Mouse (Mus musculus): ENCODE measurements around the gene Ppp1r12b. TPM values are rescaled to one million over a fixed set of nuclear protein-coding genes. Genes with fewer than 3 reads are reported as not detected.
"Not testable (repeated sequence)": the region's sequence is repeated elsewhere in the genome, so short reads cannot be mapped to it uniquely, and the experiment has no call there.

Ppp1r12b gene
- polyA plus RNA-seq, 1 experiment: 23.1 TPM

DNA sequence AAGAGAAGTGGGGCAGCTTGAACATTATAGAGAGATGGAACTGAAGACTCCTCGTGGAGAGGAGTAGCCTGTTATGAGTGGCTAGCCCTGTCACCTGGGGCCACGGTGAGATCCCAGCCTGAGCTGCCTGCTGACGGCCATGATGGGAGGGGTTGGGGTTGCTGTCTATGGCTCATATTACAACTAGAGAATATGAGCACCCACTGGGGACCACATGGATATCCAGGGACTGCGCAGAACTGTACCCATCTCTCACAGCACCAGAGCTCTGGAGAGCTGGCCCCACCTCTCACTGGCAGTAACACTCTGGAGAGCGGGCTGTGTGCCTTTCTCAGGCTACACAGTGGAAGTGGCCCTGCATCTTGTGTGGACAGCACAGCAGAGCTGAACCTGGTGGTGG lies 104.5 kb downstream of the Ppp1r12b start:
- DNase-seq (ENCODE audit: low read depth): no peak

GRCm38 (mm10) chr1:134850361-134850760 lies 105.4 kb downstream of the Ppp1r12b start:
- DNase-seq (ENCODE audit: low read depth): no peak

DNA sequence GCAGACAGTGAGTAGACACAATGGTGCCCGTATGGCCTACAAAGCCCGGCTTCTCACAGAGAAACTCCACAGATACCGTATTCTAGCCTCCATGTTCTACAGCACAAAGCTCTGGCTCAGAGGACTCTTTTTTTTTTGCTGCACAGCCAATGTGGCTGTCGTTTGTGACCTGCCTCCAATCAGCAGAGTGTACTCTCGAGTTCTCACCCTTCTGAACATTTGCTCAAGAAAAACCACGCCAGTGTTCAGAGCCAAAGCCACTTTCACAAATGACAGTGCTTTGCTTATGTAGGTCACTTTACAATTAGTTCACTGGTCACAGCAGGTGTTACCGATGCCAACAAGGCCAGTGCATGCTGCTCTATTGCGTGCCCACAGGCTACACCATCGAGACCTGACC lies 107.9 kb downstream of the Ppp1r12b start:
- no peak for DNase-seq (ENCODE audit: low read depth)

DNA sequence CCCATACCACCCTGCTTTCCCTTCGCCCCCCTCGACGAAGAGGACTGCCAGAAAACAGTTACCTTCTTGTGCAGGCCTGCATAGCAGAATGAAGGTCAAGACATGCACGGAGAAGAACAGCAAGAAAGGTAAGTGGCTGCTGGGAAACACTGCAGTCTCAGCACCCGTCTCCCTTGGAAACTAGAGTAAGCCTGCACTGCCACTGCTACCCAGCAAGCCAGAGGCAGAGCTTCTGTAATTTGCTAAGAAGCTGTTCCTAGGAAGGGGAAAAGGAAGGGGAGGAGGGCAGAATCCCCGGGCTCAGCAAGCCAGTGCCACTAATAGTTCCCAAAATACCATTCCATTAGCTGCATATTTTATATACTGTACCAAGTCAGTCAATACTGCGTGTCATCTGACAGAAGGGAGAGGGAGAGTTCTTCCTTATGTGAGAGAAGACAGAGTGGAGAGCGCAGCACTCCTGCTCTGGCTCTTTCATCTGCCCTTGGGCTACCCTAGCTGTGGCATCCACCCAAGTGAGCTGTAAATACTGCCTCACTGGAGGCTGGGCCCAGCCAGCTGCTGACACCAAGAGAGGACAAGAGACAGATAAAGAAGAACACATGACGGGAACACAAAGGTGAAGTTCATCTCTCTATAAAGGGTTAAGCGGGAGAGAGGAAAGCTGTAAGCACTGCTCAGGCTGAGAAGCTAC lies 109.3 kb downstream of the Ppp1r12b start:
- DNase-seq (ENCODE audit: low read depth): no peak

DNA sequence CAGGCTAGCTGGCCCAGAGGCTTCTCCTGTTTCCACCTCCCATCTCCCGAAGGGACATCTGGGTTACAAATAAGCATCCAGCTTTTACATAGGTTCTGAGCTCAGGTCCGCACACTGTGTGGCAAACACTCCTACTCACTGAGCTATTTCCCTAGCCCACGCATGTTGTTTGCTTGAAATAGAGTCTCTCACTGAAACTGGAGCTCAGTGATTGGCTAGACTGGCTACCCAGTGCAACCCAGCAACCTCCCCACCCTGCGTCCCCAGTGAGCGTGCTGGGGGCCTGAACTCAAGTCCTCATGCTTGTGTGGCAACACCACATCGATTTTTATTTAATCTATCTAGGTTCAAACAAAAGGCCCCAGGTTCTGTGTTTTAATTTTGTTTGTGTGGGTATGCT lies 112.4 kb downstream of the Ppp1r12b start:
- no peak for DNase-seq (ENCODE audit: low read depth)

DNA sequence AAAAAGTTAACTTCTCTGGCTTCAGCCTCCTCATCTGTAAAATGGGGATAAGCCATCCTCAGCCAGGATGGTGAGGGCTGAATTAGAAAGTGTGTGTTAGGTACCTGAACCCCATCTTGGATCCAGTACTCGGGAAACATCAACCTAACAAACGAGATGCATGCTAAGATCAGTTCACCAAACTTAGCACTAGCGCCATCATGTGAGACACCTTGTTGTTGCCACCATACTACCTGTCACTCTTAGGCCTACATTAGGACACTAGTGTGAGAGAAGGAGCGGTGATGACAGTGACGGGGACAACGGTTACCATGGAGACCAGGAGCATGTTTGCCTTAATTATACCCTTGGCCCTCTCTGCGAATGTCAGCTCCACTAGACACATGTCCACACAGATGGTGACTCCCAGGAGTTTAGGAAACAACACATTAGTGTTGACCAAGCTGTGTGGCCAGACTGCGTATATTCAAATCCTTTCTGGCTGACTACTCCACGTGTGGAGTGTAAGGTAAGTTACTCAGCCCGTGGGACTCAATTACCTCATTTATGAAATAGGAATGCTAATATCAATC lies 118.7 kb downstream of the Ppp1r12b start:
- DNase-seq (ENCODE audit: low read depth): no peak

- not testable (repeated sequence) for DNase-seq (ENCODE audit: low read depth)
Observed at GRCm38 (mm10) chr1:134830881-134831280, 124.9 kb downstream of the Ppp1r12b start.

- no peak for DNase-seq (ENCODE audit: low read depth)
Observed at GRCm38 (mm10) chr1:134829635-134830034, 126.1 kb downstream of the Ppp1r12b start.

GRCm38 (mm10) chr1:134824896-134825295 lies 130.8 kb downstream of the Ppp1r12b start:
- DNase-seq (ENCODE audit: low read depth): no peak

GRCm38 (mm10) chr1:134823842-134824241 lies 131.9 kb downstream of the Ppp1r12b start:
- DNase-seq (ENCODE audit: low read depth): no peak

- DNase-seq (ENCODE audit: low read depth): no peak
Observed at GRCm38 (mm10) chr1:134823323-134823722, 132.4 kb downstream of the Ppp1r12b start.

DNA sequence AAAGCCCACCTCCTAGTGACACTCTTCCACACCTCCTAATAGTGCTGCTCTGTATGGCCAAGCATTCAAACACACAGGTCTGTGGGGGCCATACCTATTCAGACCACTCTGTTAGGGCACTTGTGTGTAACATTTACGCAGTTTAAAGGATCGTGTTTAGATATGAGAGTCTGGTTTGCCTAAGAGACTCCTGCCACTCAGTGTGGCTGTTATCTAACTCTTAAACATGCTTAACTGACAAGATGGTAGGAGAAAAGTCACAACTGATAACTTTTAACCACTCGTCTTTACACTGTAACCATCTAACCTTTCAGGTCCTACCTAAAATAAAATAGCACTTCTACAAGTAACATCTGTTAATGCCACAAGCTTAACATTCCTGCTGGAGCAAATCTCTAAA lies 134.9 kb downstream of the Ppp1r12b start:
- DNase-seq (ENCODE audit: low read depth): no peak

- DNase-seq (ENCODE audit: low read depth): no peak
Observed at GRCm38 (mm10) chr1:134819196-134819595, 136.5 kb downstream of the Ppp1r12b start.

DNA sequence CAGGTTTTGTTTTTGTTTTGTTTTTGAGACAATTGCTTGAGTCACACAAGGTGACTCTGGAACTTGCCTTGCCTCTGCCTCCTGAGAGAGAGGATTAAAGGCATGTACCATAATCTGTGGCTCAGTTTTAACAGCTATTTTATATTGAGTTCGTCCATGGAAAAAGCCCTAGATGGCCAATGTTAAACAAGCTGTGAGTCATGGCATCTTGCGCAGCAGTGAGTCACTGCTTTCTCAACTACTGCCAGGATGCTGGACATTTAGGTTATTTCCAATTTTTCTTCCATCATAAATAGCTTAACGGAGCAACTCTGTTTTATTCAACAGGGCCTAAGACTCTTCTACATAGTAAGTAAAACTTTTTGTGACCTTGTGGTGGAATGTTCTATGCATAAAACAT lies 137.0 kb downstream of the Ppp1r12b start:
- no peak for DNase-seq (ENCODE audit: low read depth)

DNA sequence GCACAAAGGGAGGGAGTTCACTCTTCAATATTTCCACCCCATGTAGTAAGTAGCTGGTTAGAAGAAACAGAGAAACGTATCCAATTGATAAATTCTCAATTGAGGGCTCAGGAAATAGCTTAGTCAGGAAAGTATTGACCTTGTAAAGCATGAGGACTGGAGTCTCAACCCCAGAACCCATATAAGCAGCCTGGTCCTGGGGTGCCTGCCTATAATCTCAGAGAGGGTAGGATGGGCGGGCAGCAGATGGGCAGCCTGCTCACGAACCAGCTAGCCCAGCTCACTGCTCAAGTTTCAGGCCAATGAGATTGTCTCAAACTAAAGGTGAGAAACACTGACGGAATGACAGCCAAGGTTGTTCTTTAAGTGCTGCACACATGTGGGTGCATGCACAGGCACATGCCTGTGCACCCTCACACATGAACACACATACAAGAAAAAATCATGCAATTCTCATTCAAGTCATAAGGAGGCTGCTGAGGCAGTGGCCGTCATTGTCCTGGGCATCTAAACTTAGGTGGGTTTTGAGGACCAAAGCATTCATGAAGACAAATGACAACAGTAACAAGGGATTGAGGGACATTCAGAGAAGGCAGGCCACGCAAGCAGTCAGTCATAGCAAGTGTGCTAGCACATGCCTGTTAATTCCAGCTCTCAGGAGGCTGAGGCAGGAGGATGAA lies 137.7 kb downstream of the Ppp1r12b start:
- DNase-seq (ENCODE audit: low read depth): no peak

- no peak for DNase-seq (ENCODE audit: low read depth)
Observed at GRCm38 (mm10) chr1:134817120-134817519, 138.6 kb downstream of the Ppp1r12b start.

GRCm38 (mm10) chr1:134816617-134817016 lies 139.1 kb downstream of the Ppp1r12b start:
- DNase-seq (ENCODE audit: low read depth): no peak

- DNase-seq (ENCODE audit: low read depth): no peak
Observed at GRCm38 (mm10) chr1:134815748-134816147, 140.0 kb downstream of the Ppp1r12b start.

DNA sequence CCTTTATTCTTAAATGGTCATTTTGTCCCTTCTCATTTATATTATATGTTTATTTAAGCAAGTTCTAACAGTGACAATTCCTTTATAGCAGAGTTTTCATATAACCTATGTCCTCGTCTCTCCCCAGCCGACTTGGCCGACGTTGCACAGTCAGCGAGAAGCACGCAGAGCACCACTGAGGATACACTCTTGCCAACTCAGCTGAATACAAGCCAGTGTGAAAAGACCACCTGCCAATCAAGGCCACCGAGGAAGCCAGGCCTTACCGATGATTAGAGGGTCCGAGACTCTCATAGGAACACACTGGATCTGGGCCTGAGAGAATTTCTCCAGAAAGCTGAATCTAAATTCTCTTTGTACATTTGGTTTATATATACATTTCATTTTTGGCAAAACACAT lies 150.3 kb downstream of the Ppp1r12b start:
- DNase-seq (ENCODE audit: low read depth): no peak

- DNase-seq (ENCODE audit: low read depth): no peak
Observed at GRCm38 (mm10) chr1:134804373-134804772, 151.4 kb downstream of the Ppp1r12b start.

DNA sequence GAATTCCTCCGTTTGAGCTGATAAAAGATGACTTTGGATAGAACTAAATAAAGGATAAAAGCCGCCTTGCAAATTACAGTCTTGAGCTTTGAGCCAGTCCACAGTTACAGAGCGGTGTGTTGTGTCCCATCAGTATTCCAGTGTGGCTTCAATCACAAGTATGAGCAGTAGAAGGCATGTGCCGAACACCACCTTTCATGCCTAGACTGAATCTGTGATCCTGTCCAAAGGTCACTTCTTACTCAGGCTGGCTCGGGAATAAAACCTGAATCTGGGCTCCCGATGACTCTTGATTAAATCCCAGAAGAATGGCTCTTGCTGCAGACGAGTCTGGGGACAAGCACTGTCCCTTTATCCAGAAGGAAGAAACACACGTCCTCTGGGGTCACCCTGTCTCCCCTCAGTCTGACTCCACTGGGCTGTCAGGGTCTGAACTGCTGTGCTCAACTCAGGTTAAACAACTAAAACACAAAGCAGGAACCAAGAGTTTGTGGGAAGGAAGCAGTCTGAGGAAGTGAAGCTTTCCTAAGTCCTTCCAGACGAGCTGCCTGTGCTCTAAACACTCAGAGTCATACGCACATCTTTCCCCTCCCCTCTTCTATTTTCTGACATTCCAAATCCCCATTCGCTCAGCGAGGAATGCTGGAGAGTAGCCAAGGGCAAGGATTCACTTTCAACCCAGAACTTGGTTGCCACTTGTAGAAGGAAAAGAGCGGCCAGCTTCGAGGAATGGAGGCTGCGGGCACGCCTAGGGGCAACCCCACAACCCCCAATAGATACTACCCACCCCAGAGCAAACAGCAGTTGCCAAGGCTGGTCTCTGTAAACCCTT lies 152.2 kb downstream of the Ppp1r12b start:
- DNase-seq (ENCODE audit: low read depth): no peak

DNA sequence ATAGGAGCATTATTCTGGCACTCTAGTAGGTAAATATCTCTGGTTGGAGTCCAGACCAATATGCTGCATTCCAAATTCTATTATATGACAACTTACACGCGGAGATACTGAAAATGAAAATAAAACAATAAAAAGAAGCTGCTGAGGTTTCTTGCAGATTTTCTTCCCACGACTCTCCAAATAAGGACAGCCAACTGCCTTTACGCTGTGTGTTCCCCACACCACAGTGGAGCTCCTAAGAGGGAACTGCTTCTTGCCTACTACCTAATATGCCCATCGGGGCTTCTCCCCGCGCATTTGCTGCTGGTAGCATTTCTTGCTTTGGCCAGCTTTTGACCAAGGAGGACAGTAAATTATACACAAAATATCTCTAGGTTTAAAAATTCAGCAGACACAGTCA lies 154.0 kb downstream of the Ppp1r12b start:
- DNase-seq (ENCODE audit: low read depth): no peak
